In genomic region chr4:87359004-87359403, GRCm38 (mm10) we compare ENCODE assay signal across 13 mouse cellular contexts.
DNase-seq lines count a peak whose midpoint lies in the region; ATAC-seq lines count a peak whose summit lies in the region.
"Had no signal": no experiment of that assay in that cellular context is flagged by ENCODE, and none has a peak within 500 bp of the region (broad histone marks: within the 10 kb centered on the region; RNA-seq: fewer than 3 reads in every experiment).

No protein-coding gene starts in this region.

- no peaks in the 10 kb centered on the region for H3K4me1 ChIP-seq in embryonic facial prominence, embryonic 14.5 days (ENCODE audit: control insufficient read depth, insufficient read depth, low read length)
- peaks cover 5% of the 10 kb centered on the region for H3K4me1 ChIP-seq in embryonic facial prominence, embryonic 10.5 days
- no peaks in the 10 kb centered on the region for H3K4me1 ChIP-seq in kidney, embryonic 16.5 days (ENCODE audit: insufficient read depth, low read length)
- no peaks in the 10 kb centered on the region for H3K4me1 ChIP-seq in embryonic facial prominence, embryonic 15.5 days

- no peak overlapping the region for H3K4me3 ChIP-seq in embryonic facial prominence, embryonic 14.5 days (ENCODE audit: low read depth, low read length)
- H3K4me3 ChIP-seq in embryonic facial prominence, embryonic 10.5 days, result no peak overlapping the region
- H3K4me3 ChIP-seq in kidney, embryonic 16.5 days (ENCODE audit: low read length), result no peak overlapping the region
- no peak overlapping the region for H3K4me3 ChIP-seq in embryonic facial prominence, embryonic 15.5 days (replicated peaks)

- H3K4me2 ChIP-seq in embryonic facial prominence, embryonic 14.5 days (ENCODE audit: low read depth, low read length), result no peak overlapping the region
- H3K4me2 ChIP-seq in kidney, embryonic 16.5 days (replicated peaks; ENCODE audit: low read depth, low read length), result no peak overlapping the region
- no peak overlapping the region for H3K4me2 ChIP-seq in embryonic facial prominence, embryonic 15.5 days (replicated peaks)

- DNase-seq in embryonic facial prominence, embryonic 14.5 days (ENCODE audit: low spot score), result no peak
- no peak for DNase-seq in embryonic facial prominence, embryonic 10.5 days (ENCODE audit: low spot score)
- no peak for DNase-seq in kidney, adult 9 months
- DNase-seq in natural killer cell, adult 2 months (ENCODE audit: low spot score in 2 of 2), result no peak
- DNase-seq: adrenal gland, adult 8-10 months; B cell, adult 2 months had no signal

- no peak overlapping the region for H3K9ac ChIP-seq in embryonic facial prominence, embryonic 14.5 days (ENCODE audit: low read depth, low read length)
- H3K9ac ChIP-seq in kidney, embryonic 16.5 days (replicated peaks; ENCODE audit: low read length), result no peak overlapping the region
- H3K9ac ChIP-seq in embryonic facial prominence, embryonic 15.5 days, result no peak overlapping the region

- no peaks in the 10 kb centered on the region for H3K36me3 ChIP-seq in embryonic facial prominence, embryonic 14.5 days (ENCODE audit: control insufficient read depth, insufficient read depth, low read length)
- no peaks in the 10 kb centered on the region for H3K36me3 ChIP-seq in embryonic facial prominence, embryonic 10.5 days (replicated peaks)
- H3K36me3 ChIP-seq in kidney, embryonic 16.5 days (ENCODE audit: insufficient read depth, low read length), result no peaks in the 10 kb centered on the region
- H3K36me3 ChIP-seq in embryonic facial prominence, embryonic 15.5 days, result no peaks in the 10 kb centered on the region
- H3K36me3 ChIP-seq: G1E had no signal

- no peaks in the 10 kb centered on the region for H3K9me3 ChIP-seq in embryonic facial prominence, embryonic 14.5 days (ENCODE audit: control insufficient read depth, low read length)
- no peaks in the 10 kb centered on the region for H3K9me3 ChIP-seq in embryonic facial prominence, embryonic 10.5 days
- H3K9me3 ChIP-seq in kidney, embryonic 16.5 days (ENCODE audit: low read length), result no peaks in the 10 kb centered on the region
- H3K9me3 ChIP-seq in embryonic facial prominence, embryonic 15.5 days (replicated peaks), result no peaks in the 10 kb centered on the region
- H3K9me3 ChIP-seq: G1E had no signal

- peak; percentile 56; the same call in 1 of the 2 replicates for ATAC-seq in embryonic facial prominence, embryonic 14.5 days (ENCODE audit: low read depth)
- ATAC-seq in kidney, embryonic 16.5 days (ENCODE audit: low FRiP score, low TSS enrichment), result 0 out of 2 replicates have a peak, but pooled peaks have one; percentile 39
- peak; percentile 76; the same call in 1 of the 2 replicates for ATAC-seq in embryonic facial prominence, embryonic 15.5 days (ENCODE audit: insufficient number of reproducible peaks, low FRiP score, low TSS enrichment, low read depth)
- ATAC-seq: activated CD4-positive, CD25-positive, alpha-beta regulatory T cell, adult 4 months; CD4-positive, CD25-positive, alpha-beta regulatory T cell, adult 4 months; Patski had no signal

- H3K27me3 ChIP-seq in embryonic facial prominence, embryonic 14.5 days (replicated peaks; ENCODE audit: control insufficient read depth, insufficient read depth, low read length), result no peaks in the 10 kb centered on the region
- H3K27me3 ChIP-seq in embryonic facial prominence, embryonic 10.5 days (replicated peaks; ENCODE audit: low read depth, poor library complexity, severe bottlenecking), result no peaks in the 10 kb centered on the region
- H3K27me3 ChIP-seq in kidney, embryonic 16.5 days (ENCODE audit: insufficient read depth, low read length), result no peaks in the 10 kb centered on the region
- no peaks in the 10 kb centered on the region for H3K27me3 ChIP-seq in embryonic facial prominence, embryonic 15.5 days
- H3K27me3 ChIP-seq: CH12.LX had no signal

- no peak overlapping the region for H3K27ac ChIP-seq in embryonic facial prominence, embryonic 14.5 days (replicated peaks; ENCODE audit: low read depth, low read length)
- no peak overlapping the region for H3K27ac ChIP-seq in embryonic facial prominence, embryonic 10.5 days (replicated peaks)
- H3K27ac ChIP-seq in kidney, embryonic 16.5 days (ENCODE audit: low read length), result no peak overlapping the region
- H3K27ac ChIP-seq in embryonic facial prominence, embryonic 15.5 days (replicated peaks), result no peak overlapping the region

- 80% methylated on average over 3 of the region's 3 CpGs for WGBS in embryonic facial prominence, embryonic 14.5 days
- 93% methylated on average over 3 of the region's 3 CpGs for WGBS in embryonic facial prominence, embryonic 10.5 days
- 96% methylated on average over 3 of the region's 3 CpGs for WGBS in kidney, embryonic 16.5 days
- 80% methylated on average over 3 of the region's 3 CpGs for whole genome bisulfite sequencing in embryonic facial prominence, embryonic 15.5 days
